Mouse (Mus musculus) retina, postnatal 7 days (tissue): ENCODE measurements around the gene Gm8159.
"Not testable (repeated sequence)": the region's sequence is repeated elsewhere in the genome, so short reads cannot be mapped to it uniquely, and the experiment has no call there.

Experiments used
- DNase-seq: peaks from one replicate; pipeline ENCODE4 v3.0.0-alpha.2; 2012; ENCODE audit warnings: low read depth, low spot score

Gm8159 gene

DNA sequence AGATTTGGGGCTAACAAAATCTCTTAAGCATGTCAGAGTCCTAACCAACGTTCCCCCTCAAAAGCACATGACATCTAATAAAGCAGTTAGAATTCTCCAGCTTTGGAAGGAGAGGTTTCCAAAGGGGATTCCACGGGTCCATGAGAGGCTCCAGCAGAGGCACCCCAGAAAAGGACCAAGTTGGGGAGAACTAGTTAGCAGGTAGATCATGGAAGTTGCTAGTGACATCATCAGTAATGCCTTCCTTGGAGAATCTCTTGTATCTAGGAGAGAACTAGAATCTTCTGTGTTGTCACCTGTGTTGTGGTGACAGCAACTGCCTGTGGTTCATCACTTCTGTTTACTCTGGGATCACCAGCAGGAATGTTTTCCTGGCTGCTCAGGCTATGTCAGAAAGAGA is at the start of gene Gm8159:
Gm8159 (plus strand) TSS at position 301 of the 400 bp plus-strand sequence.
- not testable (repeated sequence) for DNase-seq

DNA sequence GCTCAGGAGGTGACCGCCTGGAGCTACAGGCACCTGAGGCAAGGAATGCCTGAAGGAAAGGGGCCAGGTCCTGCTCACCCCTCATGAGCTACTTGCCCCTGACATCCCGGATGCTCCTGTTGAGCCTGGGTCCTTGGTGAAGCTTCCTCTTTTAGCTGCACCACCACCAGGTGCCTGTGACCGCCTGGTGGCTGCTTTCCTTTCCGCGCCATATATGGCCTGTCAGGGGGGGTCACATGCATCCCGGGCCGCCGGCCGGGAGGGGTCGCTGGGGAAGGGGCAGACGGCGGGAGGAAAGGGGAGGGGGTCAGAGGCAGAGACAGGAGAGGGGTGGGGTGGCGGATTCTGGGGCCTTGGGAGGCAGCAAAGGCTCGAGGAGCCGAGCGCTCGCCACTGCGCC is 17.2 kb downstream of the Gm8159 start:
- DNase-seq, result not testable (repeated sequence)

DNA sequence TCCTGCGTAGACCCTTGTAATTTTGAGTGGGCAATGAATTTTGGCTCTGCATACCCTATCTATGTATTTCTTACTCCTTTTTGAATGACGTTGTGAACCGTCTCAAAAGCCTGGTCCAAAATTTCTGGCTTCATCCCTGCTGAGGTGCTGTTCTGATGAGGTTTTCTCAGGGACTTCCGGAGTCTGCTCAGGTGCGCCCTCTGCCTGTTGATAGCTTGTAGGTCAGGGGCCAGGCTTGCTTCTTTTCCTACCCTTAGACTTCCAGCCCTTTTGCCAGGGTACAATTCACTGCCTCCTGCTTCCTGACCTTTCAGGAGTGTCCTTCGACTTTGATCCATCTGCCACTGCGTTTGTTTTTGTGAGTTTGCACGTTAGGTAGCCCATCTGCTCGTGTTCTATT is 18.2 kb downstream of the Gm8159 start:
- not testable (repeated sequence) for DNase-seq

DNA sequence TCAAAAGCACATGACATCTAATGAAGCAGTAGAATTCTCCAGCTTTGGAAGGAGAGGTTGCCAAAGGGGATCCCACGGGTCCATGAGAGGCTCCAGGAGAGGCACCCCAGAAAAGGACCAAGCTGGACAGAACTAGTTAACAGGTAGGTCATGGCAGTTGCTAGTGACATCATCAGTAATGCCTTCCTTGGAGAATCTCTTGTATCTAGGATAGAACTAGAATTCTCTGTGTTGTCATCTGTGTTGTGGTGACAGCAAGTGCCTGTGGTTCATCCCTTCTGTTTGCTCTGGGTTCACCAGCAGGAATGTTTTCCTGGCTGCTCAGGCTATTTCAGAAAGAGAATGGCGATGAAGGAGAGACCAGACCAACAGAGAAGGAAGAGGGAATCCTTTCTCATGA is 31.7 kb downstream of the Gm8159 start, which contains the start of gene Gm3239:
Gm3239 (plus strand) TSS at position 301 of the 400 bp plus-strand sequence.
- DNase-seq, result not testable (repeated sequence)
